Mouse (Mus musculus) neural tube, embryonic 14.5 days (tissue): Measurements from ENCODE around the gene C1qb. TPM values are rescaled to one million over a fixed set of nuclear protein-coding genes. Genes with fewer than 3 reads are reported as not detected.

Source experiments
- ATAC-seq: fragments of 200-750 bp; cut with Nextera tagmentation; 2 replicates; pipeline ENCODE4 v1.8.0; 2017; ENCODE audit warnings: low read depth, mild to moderate bottlenecking, moderate TSS enrichment, moderate library complexity
- H3K27ac ChIP-seq: fragments of 300-500 bp; sonication (generic); 2 replicates; pipeline ENCODE4 v1.5.1; 2014; ENCODE audit warnings: low read depth, mild to moderate bottlenecking, control low read depth, low read length, moderate library complexity, mixed read lengths
- H3K27me3 ChIP-seq: fragments of 300-500 bp; sonication (generic); 2 replicates; pipeline ENCODE4 v1.6.1; 2014; ENCODE audit warnings: low read length; ENCODE audit not compliant: control insufficient read depth, insufficient read depth
- H3K36me3 ChIP-seq: fragments of 300-500 bp; sonication (generic); 2 replicates; pipeline ENCODE4 v1.6.1; 2014; ENCODE audit warnings: low read length, mixed read lengths; ENCODE audit not compliant: control insufficient read depth, insufficient read depth
- H3K4me1 ChIP-seq: fragments of 300-500 bp; sonication (generic); 2 replicates; pipeline ENCODE4 v1.6.1; 2014; ENCODE audit warnings: low read length; ENCODE audit not compliant: control insufficient read depth, insufficient read depth
- H3K4me2 ChIP-seq: fragments of 300-500 bp; sonication (generic); 2 replicates; pipeline ENCODE4 v1.6.1; 2014; ENCODE audit warnings: mild to moderate bottlenecking, low read depth, low read length, control low read depth
- H3K4me3 ChIP-seq: fragments of 300-500 bp; sonication (generic); 2 replicates; pipeline ENCODE4 v1.5.1; 2014; ENCODE audit warnings: low read depth, low read length, control low read depth, mixed read lengths
- H3K9ac ChIP-seq: fragments of 300-500 bp; sonication (generic); replicated peaks from 2 replicates; pipeline ENCODE4 v1.6.1; 2014; ENCODE audit warnings: low read depth, mild to moderate bottlenecking, control low read depth, low read length, mixed read lengths
- H3K9me3 ChIP-seq: fragments of 300-500 bp; sonication (generic); 2 replicates; pipeline ENCODE4 v1.6.1; 2016; ENCODE audit warnings: low read length; ENCODE audit not compliant: control insufficient read depth
- WGBS: fragments of 180-500 bp; shearing (Covaris S2); extraction: QIAGEN DNeasy Blood & Tissue Kit; methylation state at CpG from one replicate; pipeline ENCODE4 v1.1.7; 2014; 5-methylcytosine and 5-hydroxymethylcytosine counted together
- polyA plus RNA-seq: library from polyadenylated mRNA; unstranded; fragments of >200 nt; fragmentation: Nextera tagmentation; extraction: Ambion mirVana; gene quantifications from 2 replicates; pipeline ENCODE4 v1.2.1, GENCODE M21; 2014

The C1qb gene
- polyA plus RNA-seq, 1 experiment from 2014 or later, result 28.2 TPM

DNA sequence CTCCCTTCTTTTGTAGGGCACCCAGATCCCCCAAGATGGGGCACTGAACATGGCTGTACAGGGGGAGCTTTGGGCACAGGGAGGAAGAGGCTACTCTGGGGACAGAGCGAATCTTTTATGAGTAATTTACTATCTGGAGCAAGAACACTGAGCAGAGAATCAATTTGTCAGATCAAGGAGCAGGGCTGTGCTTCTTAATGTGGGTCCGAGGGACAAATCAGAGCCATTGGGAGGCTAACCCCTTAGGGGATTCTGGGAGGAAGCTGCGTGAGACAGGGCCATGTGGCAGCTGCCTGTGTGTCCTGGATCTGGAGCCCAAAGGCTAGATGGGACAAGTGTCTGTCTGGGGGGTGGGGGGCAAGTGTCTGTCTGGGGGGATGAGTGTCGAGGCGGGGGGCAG lies 20.5 kb downstream of the C1qb start:
- Histone ChIP-seq H3K9ac (no peak overlapping the region), H3K36me3 (no peaks in the 10 kb centered on the region), H3K27ac (peak overlapping the region; percentile 70), H3K4me3 (no peak overlapping the region), H3K9me3 (no peaks in the 10 kb centered on the region), H3K27me3 (no peaks in the 10 kb centered on the region), H3K4me1 (peaks cover 17% of the 10 kb centered on the region; the same call in 1 of the 2 replicates), H3K4me2 (peak overlapping the region; percentile 25; the same call in 1 of the 2 replicates)
- ATAC-seq, result 0 out of 2 replicates have a peak, but pooled peaks have one; percentile 10
- WGBS, result 34% methylated on average over 5 of the region's 5 CpGs

DNA sequence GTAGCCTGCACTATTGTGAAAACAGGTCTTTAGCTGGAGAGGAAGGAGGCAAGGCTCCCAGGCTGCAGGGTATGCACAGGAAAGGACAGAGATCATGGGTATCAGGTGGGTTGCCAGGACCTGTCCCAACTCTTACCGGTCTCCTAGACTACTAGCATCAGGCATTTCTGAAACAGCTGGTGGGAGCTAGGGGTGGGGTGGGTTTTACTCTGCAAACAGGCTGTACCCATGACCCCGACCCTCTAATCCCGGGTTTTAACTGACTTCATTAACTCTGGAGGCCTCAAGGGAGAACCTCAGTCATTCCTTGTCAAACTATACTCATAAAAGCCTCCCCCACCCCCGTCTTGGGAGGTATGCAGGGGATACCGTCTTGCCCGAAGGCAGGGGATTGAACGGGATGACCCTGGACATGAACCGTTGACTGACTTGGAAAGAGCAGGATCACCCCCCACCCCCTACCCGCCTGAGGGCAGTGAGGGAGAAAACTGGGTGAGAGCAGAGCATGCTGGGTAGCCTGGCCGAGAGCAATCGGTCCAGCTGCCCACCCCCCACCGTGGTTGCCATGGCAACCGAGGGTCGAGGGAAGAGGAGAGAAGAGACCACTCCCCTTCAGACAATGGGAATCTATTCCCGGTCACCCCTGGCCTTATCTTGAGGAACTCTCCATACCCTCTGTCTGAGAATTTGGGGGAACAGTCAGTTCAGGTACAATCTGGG lies 21.1 kb downstream of the C1qb start:
- H3K9ac ChIP-seq, result no peak overlapping the region
- peak overlapping the region; percentile 70 for H3K27ac ChIP-seq
- ATAC-seq, result peak; percentile 52; the same call in 1 of the 2 replicates
- no peaks in the 10 kb centered on the region for H3K9me3 ChIP-seq
- no peaks in the 10 kb centered on the region for H3K36me3 ChIP-seq
- no peaks in the 10 kb centered on the region for H3K27me3 ChIP-seq
- H3K4me2 ChIP-seq, result peak overlapping the region; percentile 25; the same call in 1 of the 2 replicates
- 4% methylated on average over 15 of the region's 15 CpGs for WGBS
- H3K4me3 ChIP-seq, result no peak overlapping the region
- peaks cover 17% of the 10 kb centered on the region; the same call in 1 of the 2 replicates for H3K4me1 ChIP-seq

GRCm38 (mm10) chr4:136863517-136863916 lies 22.5 kb downstream of the C1qb start:
- no peaks in the 10 kb centered on the region for H3K9me3 ChIP-seq
- no peaks in the 10 kb centered on the region for H3K36me3 ChIP-seq
- H3K27me3 ChIP-seq, result no peaks in the 10 kb centered on the region
- peaks cover 17% of the 10 kb centered on the region; the same call in 1 of the 2 replicates for H3K4me1 ChIP-seq
- no peak for ATAC-seq
- no peak overlapping the region for H3K4me3 ChIP-seq
- no peak overlapping the region for H3K27ac ChIP-seq
- H3K4me2 ChIP-seq, result no peak overlapping the region
- 48% methylated on average over 9 of the region's 9 CpGs for WGBS
- H3K9ac ChIP-seq, result no peak overlapping the region

- H3K4me1 ChIP-seq, result peaks cover 17% of the 10 kb centered on the region; the same call in 1 of the 2 replicates
- 77% methylated on average over 2 of the region's 2 CpGs for WGBS
- H3K27ac ChIP-seq, result peak overlapping the region; percentile 52; the same call in 1 of the 2 replicates
- H3K9me3 ChIP-seq, result no peaks in the 10 kb centered on the region
- no peak overlapping the region for H3K4me2 ChIP-seq
- no peaks in the 10 kb centered on the region for H3K27me3 ChIP-seq
- H3K4me3 ChIP-seq, result no peak overlapping the region
- no peak overlapping the region for H3K9ac ChIP-seq
- no peak for ATAC-seq
- no peaks in the 10 kb centered on the region for H3K36me3 ChIP-seq
Measured at GRCm38 (mm10) chr4:136862411-136862810, 23.6 kb downstream of the C1qb start.

DNA sequence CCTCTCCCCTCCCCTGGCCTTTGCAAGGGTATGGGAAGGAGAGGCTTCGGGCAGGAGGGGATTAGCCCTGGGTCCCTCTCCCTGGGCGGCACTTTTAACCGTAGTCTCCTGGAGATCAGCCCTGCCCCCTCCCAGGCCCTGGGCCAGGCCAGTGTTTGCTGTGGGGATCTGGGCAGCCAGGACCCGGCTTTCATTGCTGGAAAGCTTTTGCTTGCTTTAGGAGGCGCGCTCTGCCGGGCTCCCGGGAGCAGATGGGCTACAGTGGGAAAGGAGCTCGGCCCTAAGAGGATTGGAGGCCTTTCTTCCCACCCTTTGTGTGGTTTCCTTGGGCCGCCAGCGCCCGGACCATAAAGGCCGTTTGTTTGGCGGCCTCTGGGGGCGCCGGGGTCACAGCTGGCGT lies 24.2 kb downstream of the C1qb start:
- no peaks in the 10 kb centered on the region for H3K27me3 ChIP-seq
- H3K4me1 ChIP-seq, result peaks cover 17% of the 10 kb centered on the region; the same call in 1 of the 2 replicates
- no peaks in the 10 kb centered on the region for H3K36me3 ChIP-seq
- H3K4me3 ChIP-seq, result no peak overlapping the region
- no peak overlapping the region for H3K4me2 ChIP-seq
- peak overlapping the region; percentile 52; the same call in 1 of the 2 replicates for H3K27ac ChIP-seq
- 4% methylated on average over 17 of the region's 17 CpGs for WGBS
- 0 out of 2 replicates have a peak overlapping the region, but pooled peaks have one; percentile 34 for H3K9ac ChIP-seq
- ATAC-seq, result peak; percentile 32; the same call in 1 of the 2 replicates
- H3K9me3 ChIP-seq, result no peaks in the 10 kb centered on the region

DNA sequence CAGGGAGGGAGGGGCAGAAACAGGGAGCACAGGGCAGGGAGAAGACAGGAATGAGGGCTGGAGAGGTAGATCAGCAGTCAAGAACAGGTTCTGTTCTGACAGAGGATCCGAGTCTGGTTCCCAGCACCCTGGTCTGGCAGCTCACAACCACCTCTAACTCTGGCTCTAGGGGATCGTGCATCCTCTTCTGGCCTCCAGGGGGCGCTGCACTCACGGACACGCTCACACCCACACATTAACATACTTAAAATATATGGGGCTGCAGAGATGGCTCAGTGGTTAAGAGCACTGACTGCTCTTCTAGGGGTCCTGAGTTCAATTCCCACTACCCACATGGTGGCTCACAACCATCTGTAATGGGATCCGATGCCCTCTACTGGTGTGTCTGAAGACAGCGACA lies 26.0 kb downstream of the C1qb start:
- H3K9ac ChIP-seq, result no peak overlapping the region
- no peaks in the 10 kb centered on the region for H3K27me3 ChIP-seq
- no peak overlapping the region for H3K4me2 ChIP-seq
- no peaks in the 10 kb centered on the region for H3K9me3 ChIP-seq
- H3K27ac ChIP-seq, result no peak overlapping the region
- no peak for ATAC-seq
- 82% methylated on average over 7 of the region's 7 CpGs for whole genome bisulfite sequencing
- H3K4me3 ChIP-seq, result no peak overlapping the region
- no peaks in the 10 kb centered on the region for H3K36me3 ChIP-seq
- peaks cover 12% of the 10 kb centered on the region; the same call in 1 of the 2 replicates for H3K4me1 ChIP-seq

DNA sequence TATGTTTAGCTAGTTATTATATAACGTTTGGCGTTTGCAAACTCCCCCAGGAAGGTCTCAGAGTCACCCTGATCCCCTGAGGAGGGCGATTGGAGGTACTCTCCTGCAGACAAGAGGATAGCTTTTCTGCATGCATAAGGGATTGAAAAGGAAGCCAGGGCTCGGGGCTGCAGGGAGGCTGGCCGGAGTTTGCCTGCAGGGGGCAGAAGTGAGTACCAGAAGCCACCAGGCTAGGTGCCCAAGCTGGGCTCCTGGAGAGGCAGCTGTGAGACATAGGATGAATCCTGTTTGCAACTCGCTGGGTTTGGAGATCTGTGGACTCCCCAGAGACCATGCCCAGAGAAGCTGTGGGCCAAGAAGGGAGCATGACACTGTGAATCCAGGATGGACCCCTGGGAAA lies 30.9 kb downstream of the C1qb start:
- Histone ChIP-seq H3K9ac (no peak overlapping the region), H3K27ac (no peak overlapping the region), H3K36me3 (no peaks in the 10 kb centered on the region), H3K4me2 (no peak overlapping the region), H3K9me3 (no peaks in the 10 kb centered on the region), H3K27me3 (no peaks in the 10 kb centered on the region), H3K4me1 (no peaks in the 10 kb centered on the region), H3K4me3 (no peak overlapping the region)
- 27% methylated on average over 6 of the region's 6 CpGs for WGBS
- no peak for ATAC-seq

DNA sequence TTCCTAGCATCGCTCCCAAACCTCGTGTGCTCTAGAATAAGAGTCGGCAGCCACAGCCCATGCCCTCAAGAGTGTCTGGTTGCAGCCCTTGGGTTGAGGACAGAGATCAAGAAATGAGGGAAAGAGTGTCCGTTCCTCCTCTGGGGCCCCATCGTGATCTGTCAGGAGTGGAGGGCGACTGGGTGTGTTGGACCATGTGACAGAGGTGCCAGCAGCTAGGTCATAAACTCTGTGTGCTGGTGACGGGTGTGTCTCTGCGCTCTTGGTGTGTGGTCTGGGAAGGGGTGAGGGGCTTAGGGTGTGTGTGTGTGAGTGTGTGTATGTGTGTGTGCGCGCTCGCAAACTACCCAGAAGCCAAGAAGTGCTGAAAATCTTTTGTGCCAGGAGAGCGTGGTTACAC lies 33.0 kb downstream of the C1qb start:
- no peaks in the 10 kb centered on the region for H3K36me3 ChIP-seq
- no peaks in the 10 kb centered on the region for H3K4me1 ChIP-seq
- no peak overlapping the region for H3K4me2 ChIP-seq
- no peaks in the 10 kb centered on the region for H3K9me3 ChIP-seq
- no peak overlapping the region for H3K9ac ChIP-seq
- H3K27me3 ChIP-seq, result no peaks in the 10 kb centered on the region
- WGBS, result 78% methylated on average over 12 of the region's 12 CpGs
- no peak for ATAC-seq
- no peak overlapping the region for H3K27ac ChIP-seq
- H3K4me3 ChIP-seq, result no peak overlapping the region

DNA sequence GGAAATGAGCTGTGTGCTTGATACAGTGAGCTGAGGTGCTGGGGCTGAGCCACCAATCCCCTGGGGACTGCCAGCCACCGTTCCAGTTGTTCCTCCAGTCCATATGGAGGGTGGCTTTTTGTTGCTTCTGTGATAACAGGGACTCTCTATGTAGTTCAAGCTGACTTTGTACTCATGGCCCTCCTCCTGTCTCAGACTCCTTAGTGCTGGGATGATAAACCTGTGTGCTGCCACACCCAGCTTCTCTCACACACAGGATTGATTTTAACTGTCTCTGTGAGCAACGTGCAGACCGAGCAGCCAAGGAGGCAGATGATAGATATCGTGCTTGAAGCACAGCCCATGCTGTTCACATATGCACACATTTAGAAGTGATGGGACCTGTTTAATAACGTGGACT lies 33.9 kb downstream of the C1qb start:
- H3K27me3 ChIP-seq, result no peaks in the 10 kb centered on the region
- H3K4me3 ChIP-seq, result no peak overlapping the region
- 46% methylated on average over 5 of the region's 5 CpGs for WGBS
- H3K9me3 ChIP-seq, result no peaks in the 10 kb centered on the region
- no peaks in the 10 kb centered on the region for H3K36me3 ChIP-seq
- no peak overlapping the region for H3K9ac ChIP-seq
- H3K4me2 ChIP-seq, result no peak overlapping the region
- H3K27ac ChIP-seq, result 0 out of 2 replicates have a peak overlapping the region, but pooled peaks have one; percentile 1
- 0 out of 2 replicates have a peak, but pooled peaks cover 2% of the 10 kb centered on the region for H3K4me1 ChIP-seq
- no peak for ATAC-seq
